Mouse (Mus musculus) MEL (cell line): ENCODE data around the gene Hdac4. TPM values are rescaled to one million over a fixed set of nuclear protein-coding genes. Genes with fewer than 3 reads are reported as not detected.

Experiments used
- DNase-seq: peaks from one replicate; pipeline ENCODE4 v3.0.0; 2011; ENCODE audit warnings: low read depth, low spot score
- H3K27ac ChIP-seq: 2 replicates; pipeline ENCODE4 v1.5.1; 2012; ENCODE audit warnings: low read depth, mild to moderate bottlenecking, control low read depth, low read length, moderate library complexity; ENCODE audit not compliant: control insufficient read depth
- H3K27me3 ChIP-seq, 2 experiments: fragments of 150-350 bp in 1 of 2; sonication (generic) in 1 of 2; 2 replicates each; pipeline ENCODE4 v1.6.1; 2012; ENCODE audit warnings: low read length in 2 of 2, mild to moderate bottlenecking in 2 of 2, improper control_type of control experiment in 1 of 2, moderate library complexity in 1 of 2; ENCODE audit not compliant: insufficient read depth in 2 of 2, control insufficient read depth in 1 of 2
- H3K36me3 ChIP-seq, 2 experiments: 2 replicates each; pipeline ENCODE4 v1.6.1; 2012 to 2014; ENCODE audit warnings: low read length in 2 of 2, improper control_type of control experiment in 1 of 2, inconsistent platforms in 1 of 2, mild to moderate bottlenecking in 1 of 2; ENCODE audit not compliant: insufficient read depth in 2 of 2, control insufficient read depth in 1 of 2
- H3K4me1 ChIP-seq, 2 experiments: fragments of 150-350 bp in 1 of 2; sonication (generic) in 1 of 2; 2 replicates each; pipeline ENCODE4 v1.6.1; 2012; ENCODE audit warnings: low read length in 2 of 2, improper control_type of control experiment in 1 of 2, mild to moderate bottlenecking in 1 of 2; ENCODE audit not compliant: insufficient read depth in 2 of 2, control insufficient read depth in 1 of 2
- H3K4me3 ChIP-seq, 2 experiments: fragments of 150-350 bp in 1 of 2; sonication (generic) in 1 of 2; 2 replicates each; pipeline ENCODE4 v1.5.1; 2012; ENCODE audit warnings: low read depth in 2 of 2, low read length in 2 of 2, mild to moderate bottlenecking in 2 of 2, moderate library complexity in 2 of 2, control low read depth in 1 of 2, improper control_type of control experiment in 1 of 2; ENCODE audit not compliant: control insufficient read depth in 1 of 2, insufficient read depth in 1 of 2
- H3K79me2 ChIP-seq: 2 replicates; pipeline ENCODE4 v1.6.1; 2012; ENCODE audit warnings: mild to moderate bottlenecking, low read length, moderate library complexity; ENCODE audit not compliant: control insufficient read depth, poor library complexity, insufficient read depth
- H3K9ac ChIP-seq: 2 replicates; pipeline ENCODE4 v1.6.1; 2012; ENCODE audit warnings: low read depth, mild to moderate bottlenecking, control low read depth, low read length, moderate library complexity; ENCODE audit not compliant: control insufficient read depth, poor library complexity, severe bottlenecking
- H3K9me3 ChIP-seq: fragments of 150-350 bp; sonication (generic); replicated peaks from 2 replicates; pipeline ENCODE4 v1.6.1; 2012; ENCODE audit warnings: mild to moderate bottlenecking, low read length, improper control_type of control experiment, moderate library complexity; ENCODE audit not compliant: insufficient read depth
- BHLHE40 ChIP-seq: IDR thresholded peaks from 2 replicates; pipeline ENCODE4 v1.6.1; 2012; ENCODE audit warnings: low read depth, mild to moderate bottlenecking, inconsistent platforms, low read length, improper control_type of control experiment, borderline replicate concordance
- E2F4 ChIP-seq: IDR thresholded peaks from 2 replicates; pipeline ENCODE4 v1.6.1; 2011; ENCODE audit warnings: low read depth, low read length, improper control_type of control experiment, borderline replicate concordance
- GABPA ChIP-seq: IDR thresholded peaks from 2 replicates; pipeline ENCODE4 v1.6.1; 2012; ENCODE audit warnings: low read depth, mild to moderate bottlenecking, inconsistent platforms, low read length, improper control_type of control experiment, moderate library complexity
- GATA1 ChIP-seq: IDR thresholded peaks from 2 replicates; pipeline ENCODE4 v1.6.1; 2011; ENCODE audit warnings: low read depth, low read length, improper control_type of control experiment
- MAZ ChIP-seq: IDR thresholded peaks from 2 replicates; pipeline ENCODE4 v1.6.1; 2012; ENCODE audit warnings: low read depth, mild to moderate bottlenecking, inconsistent platforms, low read length, improper control_type of control experiment
- MXI1 ChIP-seq: IDR thresholded peaks from 2 replicates; pipeline ENCODE4 v1.6.1; 2011; ENCODE audit warnings: mild to moderate bottlenecking, low read depth, low read length, improper control_type of control experiment
- MYB ChIP-seq: IDR thresholded peaks from 2 replicates; pipeline ENCODE4 v1.6.1; 2011; ENCODE audit warnings: mild to moderate bottlenecking, low read depth, low read length, improper control_type of control experiment
- NRF1 ChIP-seq: IDR thresholded peaks from 2 replicates; pipeline ENCODE4 v1.6.1; 2014; ENCODE audit warnings: low read depth, mild to moderate bottlenecking, inconsistent platforms, low read length, improper control_type of control experiment, moderate library complexity; ENCODE audit not compliant: poor library complexity, insufficient read depth, severe bottlenecking
- POLR2AphosphoS2 ChIP-seq: IDR thresholded peaks from 2 replicates; pipeline ENCODE4 v1.6.1; 2011; ENCODE audit warnings: low read length, improper control_type of control experiment
- POLR2AphosphoS5 ChIP-seq: IDR thresholded peaks from 2 replicates; pipeline ENCODE4 v1.6.1; 2012; ENCODE audit warnings: low read depth, borderline replicate concordance, mild to moderate bottlenecking, inconsistent platforms, low read length, moderate library complexity, mixed read lengths
- RCOR1 ChIP-seq: IDR thresholded peaks from 2 replicates; pipeline ENCODE4 v1.6.1; 2012; ENCODE audit warnings: low read depth, mild to moderate bottlenecking, inconsistent platforms, low read length, improper control_type of control experiment
- SIN3A ChIP-seq: IDR thresholded peaks from 2 replicates; pipeline ENCODE4 v1.6.1; 2012; ENCODE audit warnings: low read length, improper control_type of control experiment, inconsistent platforms
- ZKSCAN1 ChIP-seq: IDR thresholded peaks from 2 replicates; pipeline ENCODE4 v1.6.1; 2012; ENCODE audit warnings: low read depth, mild to moderate bottlenecking, inconsistent platforms, low read length, improper control_type of control experiment, moderate library complexity
- ZNF384 ChIP-seq: IDR thresholded peaks from 2 replicates; pipeline ENCODE4 v1.6.1; 2012; ENCODE audit warnings: low read depth, mild to moderate bottlenecking, inconsistent platforms, low read length, improper control_type of control experiment
- polyA plus RNA-seq, 2 experiments: library from polyadenylated mRNA; stranded (reverse) in 1 of 2; unstranded in 1 of 2; fragments of >175 nt in 1 of 2; fragments of >200 nt in 1 of 2; gene quantifications; 2 replicates each; pipeline versions ENCODE4 v1.2.1 to v1.2.4; 2012; ENCODE audit warnings: low replicate concordance in 2 of 2, low read depth in 1 of 2; ENCODE audit not compliant: insufficient read length in 2 of 2, insufficient read depth in 1 of 2, missing spikeins in 1 of 2
- total RNA-seq: library from RNA; depleted of rRNA; stranded (reverse); fragments of 300-350 nt; gene quantifications from 2 replicates; pipeline ENCODE4 v1.2.3, GENCODE M21; 2012

Gene Hdac4
- total and polyA plus RNA-seq, 3 experiments, result 11.0 to 19.5 (median 12.3) TPM

DNA sequence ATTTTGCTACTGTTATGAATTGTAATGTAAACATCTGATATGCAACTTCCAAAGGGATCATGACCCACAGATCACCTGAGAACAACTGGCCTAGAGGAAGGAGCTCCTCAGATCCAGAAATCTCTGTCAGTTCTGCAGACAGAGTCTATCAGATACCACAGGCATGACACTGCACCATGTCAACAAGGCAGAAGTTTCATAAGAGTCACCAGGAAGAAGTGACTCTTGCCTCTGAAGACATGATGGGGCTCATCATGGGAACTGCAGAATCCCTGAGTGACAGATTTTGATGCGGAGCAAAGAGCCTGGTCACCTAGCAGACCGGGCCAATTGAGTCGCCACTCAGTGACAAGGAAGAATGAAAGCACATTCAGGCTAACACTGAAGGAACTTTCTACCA, 8.4 kb downstream of the Hdac4 start:
- Histone ChIP-seq H3K27me3 (peaks cover 2 to 4% of the 10 kb centered on the region in 2 experiments; a peak in 2 of 4 replicates), H3K4me1 (peaks cover 5% of the 10 kb centered on the region in 2 experiments; a peak in 3 of 4 replicates), H3K4me3 (no peak overlapping the region), H3K27ac (no peak overlapping the region), H3K79me2 (no peaks in the 10 kb centered on the region), H3K9me3 (no peaks in the 10 kb centered on the region), H3K9ac (no peak overlapping the region), H3K36me3 (peaks cover 0 to 3% of the 10 kb centered on the region in 2 experiments; a peak in 1 of 4 replicates)
- TF ChIP-seq ZNF384, result no peak
- TF ChIP-seq GABPA, result no peak
- no peak for TF ChIP-seq ZKSCAN1
- no peak for TF ChIP-seq POLR2AphosphoS5
- no peak for TF ChIP-seq MXI1
- no peak for DNase-seq

DNA sequence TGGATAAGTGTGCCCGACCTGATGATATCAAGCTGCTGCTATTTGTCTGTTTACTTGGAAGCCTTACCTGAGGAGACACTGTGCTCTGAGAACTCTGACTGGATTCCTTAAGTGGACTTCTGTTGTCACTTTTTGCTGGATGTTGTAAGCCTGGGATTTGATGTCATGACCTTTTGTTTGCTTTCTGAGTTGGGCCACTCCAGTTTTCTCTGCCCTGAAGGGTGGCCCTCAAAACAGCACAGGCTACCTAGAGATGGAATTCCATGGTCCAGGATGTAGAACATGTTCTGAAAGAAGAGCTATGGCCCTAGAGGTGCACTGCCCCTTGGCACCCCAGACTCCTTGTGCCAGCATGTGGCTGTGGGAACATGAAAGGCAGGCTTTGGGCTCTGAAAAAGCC, 10.9 kb downstream of the Hdac4 start:
- peaks cover 2 to 4% of the 10 kb centered on the region in 2 experiments; a peak in 2 of 4 replicates for H3K27me3 ChIP-seq
- DNase-seq, result no peak
- H3K9me3 ChIP-seq, result no peaks in the 10 kb centered on the region
- H3K4me1 ChIP-seq, result peaks cover 5 to 7% of the 10 kb centered on the region in 2 experiments; a peak in 3 of 4 replicates
- H3K9ac ChIP-seq, result no peak overlapping the region
- peaks cover 0 to 12% of the 10 kb centered on the region in 2 experiments; a peak in 2 of 4 replicates for H3K36me3 ChIP-seq
- H3K79me2 ChIP-seq, result peaks cover 5% of the 10 kb centered on the region
- H3K4me3 ChIP-seq, result no peak overlapping the region
- TF ChIP-seq MYB (no peak), E2F4 (no peak), GATA1 (no peak), GABPA (no peak), NRF1 (no peak), BHLHE40 (no peak), SIN3A (no peak), MAZ (no peak), RCOR1 (no peak), POLR2AphosphoS2 (no peak)
- TF ChIP-seq, all 39 proteins: peak for 0
- H3K27ac ChIP-seq, result no peak overlapping the region
